In genomic region chr14:32881693-32882092, GRCm38 (mm10) we compare ENCODE assay signal across 24 mouse cellular contexts. TPM values are rescaled to one million over a fixed set of nuclear protein-coding genes. Genes with fewer than 3 reads are reported as not detected.
DNase-seq lines count a peak whose midpoint lies in the region; ATAC-seq and TF ChIP-seq lines count a peak whose summit lies in the region.
"Had no signal": no experiment of that assay in that cellular context is flagged by ENCODE, and none has a peak within 500 bp of the region (broad histone marks: within the 10 kb centered on the region; RNA-seq: fewer than 3 reads in every experiment).

No protein-coding gene starts in this region.

- no peak overlapping the region for H3K4me2 ChIP-seq in lung, postnatal 0 days (replicated peaks; ENCODE audit: low read depth, low read length)
- H3K4me2 ChIP-seq in heart, embryonic 14.5 days (ENCODE audit: low read length), result 0 out of 2 replicates have a peak overlapping the region, but pooled peaks have one; percentile 11
- H3K4me2 ChIP-seq: embryonic facial prominence, embryonic 12.5 days; liver, embryonic 13.5 days; neural tube, embryonic 13.5 days had no signal

- WGBS in lung, postnatal 0 days, result 48% methylated on average over 1 of the region's 1 CpGs
- 8% methylated on average over 1 of the region's 1 CpGs for WGBS in heart, embryonic 14.5 days

- H3K9ac ChIP-seq in lung, postnatal 0 days (replicated peaks; ENCODE audit: low read depth), result no peak overlapping the region
- no peak overlapping the region for H3K9ac ChIP-seq in heart, embryonic 14.5 days (ENCODE audit: low read length)
- H3K9ac ChIP-seq: embryonic facial prominence, embryonic 12.5 days; liver, embryonic 13.5 days; neural tube, embryonic 13.5 days had no signal

- DNase-seq in adrenal gland, adult (ENCODE audit: inconsistent age in 2 of 2, low spot score in 1 of 2), result peak; percentile 73 to 86
- no peak for DNase-seq in adrenal gland, postnatal 4 days (ENCODE audit: low spot score in 2 of 2)
- DNase-seq in lung, postnatal 0 days (ENCODE audit: low spot score), result peak; percentile 29
- DNase-seq in lung, postnatal 10 days, result no peak
- DNase-seq in testis, postnatal 14 days (ENCODE audit: low spot score), result peak; percentile 81
- no peak for DNase-seq in thymus, postnatal 36 days
- DNase-seq: cerebellum, postnatal 25 days; kidney, postnatal 14 days; liver, embryonic 13.5 days; right cerebral cortex, adult 18-20 months; thymus, adult 2 months had no signal

- TF ChIP-seq EP300 in lung, postnatal 0 days (IDR thresholded peaks at IDR 0.05), result no peak

- H3K4me3 ChIP-seq in lung, postnatal 0 days (ENCODE audit: low read depth, low read length), result no peak overlapping the region
- no peak overlapping the region for H3K4me3 ChIP-seq in heart, embryonic 14.5 days (ENCODE audit: control insufficient read depth in 1 of 2, insufficient read depth in 1 of 2, low read depth in 1 of 2, low read length in 2 of 2)
- H3K4me3 ChIP-seq: embryonic facial prominence, embryonic 12.5 days; hindbrain, embryonic 10.5 days; liver, embryonic 13.5 days; megakaryocyte, embryonic 14.5 days; neural tube, embryonic 13.5 days had no signal

- ATAC-seq in lung, postnatal 0 days, result no peak
- ATAC-seq in heart, embryonic 14.5 days (ENCODE audit: insufficient number of reproducible peaks, insufficient read depth, low FRiP score, low read depth), result peak; percentile 82
- ATAC-seq in megakaryocyte, adult 5-6 weeks (ENCODE audit: poor library complexity, severe bottlenecking), result no peak
- ATAC-seq: activated CD4-positive, CD25-positive, alpha-beta regulatory T cell, adult 4 months had no signal

- H3K36me3 ChIP-seq in lung, postnatal 0 days (ENCODE audit: insufficient read depth, low read length), result no peaks in the 10 kb centered on the region
- H3K36me3 ChIP-seq in heart, embryonic 14.5 days (ENCODE audit: control insufficient read depth, insufficient read depth, low read length), result no peaks in the 10 kb centered on the region
- H3K36me3 ChIP-seq: embryonic facial prominence, embryonic 12.5 days; hindbrain, embryonic 10.5 days; liver, embryonic 13.5 days; neural tube, embryonic 13.5 days had no signal

- H3K27me3 ChIP-seq in lung, postnatal 0 days (replicated peaks; ENCODE audit: insufficient read depth, low read length), result no peaks in the 10 kb centered on the region
- H3K27me3 ChIP-seq in heart, embryonic 14.5 days (ENCODE audit: control insufficient read depth, insufficient read depth, low read length), result no peaks in the 10 kb centered on the region
- H3K27me3 ChIP-seq: embryonic facial prominence, embryonic 12.5 days; liver, embryonic 13.5 days; neural tube, embryonic 13.5 days had no signal

- H3K4me1 ChIP-seq in lung, postnatal 0 days (ENCODE audit: insufficient read depth, low read depth, low read length), result no peaks in the 10 kb centered on the region
- H3K4me1 ChIP-seq in heart, embryonic 14.5 days (ENCODE audit: control insufficient read depth in 2 of 2, insufficient read depth in 2 of 2, low read length in 2 of 2), result peaks cover 29 to 38% of the 10 kb centered on the region in 2 experiments
- H3K4me1 ChIP-seq: embryonic facial prominence, embryonic 12.5 days; liver, embryonic 13.5 days; megakaryocyte, embryonic 14.5 days; neural tube, embryonic 13.5 days had no signal

- H3K27ac ChIP-seq in lung, postnatal 0 days (ENCODE audit: low read length), result no peak overlapping the region
- peak overlapping the region; percentile 62 to 81 for H3K27ac ChIP-seq in heart, embryonic 14.5 days (replicated peaks in 1 of 2; ENCODE audit: control insufficient read depth in 1 of 2, insufficient read depth in 1 of 2, low read depth in 2 of 2, low read length in 2 of 2)
- H3K27ac ChIP-seq: embryonic facial prominence, embryonic 12.5 days; hindbrain, embryonic 10.5 days; liver, embryonic 13.5 days; neural tube, embryonic 13.5 days had no signal

- TF ChIP-seq CTCF in lung, postnatal 0 days (IDR thresholded peaks at IDR 0.05), result no peak

- H3K9me3 ChIP-seq in lung, postnatal 0 days (ENCODE audit: low read length), result no peaks in the 10 kb centered on the region
- no peaks in the 10 kb centered on the region for H3K9me3 ChIP-seq in heart, embryonic 14.5 days (ENCODE audit: control insufficient read depth, low read length)
- H3K9me3 ChIP-seq: embryonic facial prominence, embryonic 12.5 days; hindbrain, embryonic 10.5 days; liver, embryonic 13.5 days; megakaryocyte, embryonic 14.5 days; neural tube, embryonic 13.5 days had no signal

RNA-seq across cellular contexts. Expression of gene Vstm4, which starts 25.1 kb away (rescaled TPM):
- 10 to 100 TPM; 35.3 to 40.6 TPM for total RNA-seq in adrenal gland, postnatal 4 days (2021)
- 59.5 and 63.6 TPM in 2 replicates for polyA plus RNA-seq in lung, postnatal 0 days (2015; fragmentation: Nextera tagmentation; extraction: Ambion mirVana)
- 20.3 and 21.9 TPM in 2 replicates for polyA plus RNA-seq in heart, embryonic 14.5 days (2014; fragmentation: Nextera tagmentation; extraction: Ambion mirVana)
- not detected in 2 replicates for total RNA-seq in megakaryocyte, adult 5-6 weeks (2015)
- not detected in 2 replicates for total RNA-seq in megakaryocyte, adult 5-6 weeks (2017)
- total RNA-seq: CH12.LX had no signal

RNA-seq across cellular contexts. Expression of gene Fam170b, which starts 47.9 kb away (rescaled TPM):
- not detected for total RNA-seq in adrenal gland, postnatal 4 days (2021)
- polyA plus RNA-seq in lung, postnatal 0 days (2015; fragmentation: Nextera tagmentation; extraction: Ambion mirVana), result 0.08 and 0.14 TPM in 2 replicates
- 0.19 TPM in 1 of 2 replicates, not detected in the other for polyA plus RNA-seq in heart, embryonic 14.5 days (2014; fragmentation: Nextera tagmentation; extraction: Ambion mirVana)
- not detected in 2 replicates for total RNA-seq in megakaryocyte, adult 5-6 weeks (2015)
- total RNA-seq in megakaryocyte, adult 5-6 weeks (2017), result not detected in 2 replicates
- total RNA-seq: CH12.LX; layer of hippocampus, postnatal 10 days; left cerebral cortex, postnatal 36 days; midbrain, postnatal 0 days had no signal
- polyA plus RNA-seq: activated CD4-positive, CD25-positive, alpha-beta regulatory T cell, adult 4 months; embryonic facial prominence, embryonic 12.5 days; hindbrain, embryonic 10.5 days; intestine, embryonic 14.5 days; liver, embryonic 13.5 days; midbrain, postnatal 0 days; spleen, adult 2 months; thymus, adult 2 months had no signal

Comparison
In these comparisons a context has a peak if more than half of its experiments do, and no peak if none do; other contexts are left out.
1. DNase-seq: peak in adrenal gland, adult (2 of 2), lung, postnatal 0 days (single experiment) and testis, postnatal 14 days (single experiment); none in adrenal gland, postnatal 4 days (0 of 2), lung, postnatal 10 days (single experiment) and thymus, postnatal 36 days (0 of 2).
2. RNA of gene Vstm4, which starts 25.1 kb away (total RNA-seq): 35.3 to 40.6 TPM in adrenal gland, postnatal 4 days; not detected in megakaryocyte, adult 5-6 weeks; every median in the first group is over 10 times any median in the second.